Comparison of ENCODE assay signal across 8 mouse cellular contexts in genomic region chr5:135023344-135024173, GRCm38 (mm10). TPM values are rescaled to one million over a fixed set of nuclear protein-coding genes. Genes with fewer than 3 reads are reported as not detected.
DNase-seq lines count a peak whose midpoint lies in the region; ATAC-seq and TF ChIP-seq lines count a peak whose summit lies in the region.

Gene Stx1a, plus strand, starts transcription at chr5:135023482.

- peaks cover 23% of the 10 kb centered on the region for H3K4me1 ChIP-seq in hindbrain, embryonic 16.5 days (ENCODE audit: control insufficient read depth, insufficient read depth, low read depth, low read length)

- H3K27ac ChIP-seq in hindbrain, embryonic 16.5 days (ENCODE audit: low read depth, low read length) = peak within 1 kb of the TSS; percentile 19
- peak within 1 kb of the TSS; percentile 86 for H3K27ac ChIP-seq in left cerebral cortex, adult 2 months
- H3K27ac ChIP-seq in macrophage = no peak within 1 kb of the TSS

- ATAC-seq in hindbrain, embryonic 16.5 days = peak; percentile 88

- no peaks in the 10 kb centered on the region for H3K9me3 ChIP-seq in hindbrain, embryonic 16.5 days (ENCODE audit: control insufficient read depth, low read length)

- no peaks in the 10 kb centered on the region for H3K36me3 ChIP-seq in hindbrain, embryonic 16.5 days (ENCODE audit: control insufficient read depth, insufficient read depth, low read length)
- H3K36me3 ChIP-seq in macrophage (ENCODE audit: inconsistent target) = no peaks in the 10 kb centered on the region

- H3K9ac ChIP-seq in hindbrain, embryonic 16.5 days (ENCODE audit: low read depth, low read length) = peak within 1 kb of the TSS; percentile 82

- peak within 1 kb of the TSS; percentile 95 for H3K4me2 ChIP-seq in hindbrain, embryonic 16.5 days (ENCODE audit: low read length)

- no peak; the same call in 1 of the 2 replicates for TF ChIP-seq CTCF in left cerebral cortex, adult 2 months (IDR thresholded peaks at IDR 0.05)

- intact Hi-C loops in left cerebral cortex, adult 2 months (cut with DNase I) = no loop called here

- peak; percentile 82 for DNase-seq in T-cell, adult 2 months (ENCODE audit: low spot score)
- peak; percentile 80 to 87 for DNase-seq in cerebellum, postnatal 14 days
- peak; percentile 85 for DNase-seq in gastrocnemius, adult 18-20 months (ENCODE audit: low spot score)
- peak; percentile 87 to 89 for DNase-seq in left cerebral cortex, adult 2 months (ENCODE audit: extremely low spot score in 1 of 2, low spot score in 2 of 2)
- DNase-seq in right cerebral cortex, postnatal 10 days (ENCODE audit: low spot score in 2 of 2) = peak; percentile 93
- DNase-seq in urinary bladder, postnatal 14 days (ENCODE audit: low spot score) = peak; percentile 90

- no peaks in the 10 kb centered on the region for H3K27me3 ChIP-seq in hindbrain, embryonic 16.5 days (replicated peaks; ENCODE audit: control insufficient read depth, insufficient read depth, low read length)

- peak within 1 kb of the TSS; percentile 80 for H3K4me3 ChIP-seq in hindbrain, embryonic 16.5 days (ENCODE audit: low read length)
- peak within 1 kb of the TSS; percentile 85 for H3K4me3 ChIP-seq in left cerebral cortex, adult 2 months
- H3K4me3 ChIP-seq in macrophage (ENCODE audit: inconsistent target) = peak within 1 kb of the TSS; percentile 36

- H3K79me2 ChIP-seq in macrophage (ENCODE audit: inconsistent target) = no peaks in the 10 kb centered on the region

- WGBS in hindbrain, embryonic 16.5 days = under 1% methylated on average over 56 of the region's 61 CpGs
- WGBS in macrophage (ENCODE audit: missing documents) = 3% methylated on average over 53 of the region's 61 CpGs

RNA-seq across cellular contexts. Expression of gene Stx1a, which starts in this region (rescaled TPM):
- under 1 TPM; 0.18 to 0.40 TPM for total RNA-seq in gastrocnemius, adult 18-20 months (2021)
- polyA plus RNA-seq in hindbrain, embryonic 16.5 days (2015; fragmentation: Nextera tagmentation; extraction: Ambion mirVana) = 147 and 162 TPM in 2 replicates
- 100 to 1,000 TPM; 340 to 346 TPM for total RNA-seq in left cerebral cortex, adult 2 months (2021)
- total RNA-seq in macrophage (2018; cell fraction: chromatin; rRNA removed) = 1 to 10 TPM in 18 of 26 experiments, under 1 TPM in 8; 0.34 to 6.6 (median 1.6) TPM
- under 1 TPM in 19 of 26 experiments, not detected in 7; 0.03 to 0.44 (median 0.14) TPM for total RNA-seq in macrophage (2018; cell fraction: cytosol; rRNA removed)
- total RNA-seq in macrophage (2018; cell fraction: nucleus; rRNA removed) = 1 to 10 TPM in 8 of 26 experiments, under 1 TPM in 14, not detected in 4; 0.29 to 3.3 (median 0.86) TPM
- 0.26 to 0.45 TPM (median 0.36 TPM) in 3 replicates for polyA plus RNA-seq in macrophage (2018)

Comparison
In these comparisons a context has a peak if more than half of its experiments do, and no peak if none do; other contexts are left out.
1. RNA of gene Stx1a (total RNA-seq): 340 to 346 TPM in left cerebral cortex, adult 2 months; 0.18 to 0.40 TPM in gastrocnemius, adult 18-20 months; every median in the first group is over 100 times any median in the second.
2. RNA of gene Stx1a (polyA plus RNA-seq): 147 to 162 TPM in hindbrain, embryonic 16.5 days; 0.26 to 0.45 TPM in macrophage; every median in the first group is over 100 times any median in the second.
3. Peak in DNase-seq in gastrocnemius, adult 18-20 months; RNA of the gene not detected or under 1 TPM.
4. Peak in every context shown above with its lines, with median percentiles within 50 percentile points of each other: DNase-seq and H3K4me3 ChIP-seq.